Mouse (Mus musculus) leukemia stem cell, adult 10-12 weeks (primary cell): ENCODE measurements around the gene Vps13d. TPM values are rescaled to one million over a fixed set of nuclear protein-coding genes. Genes with fewer than 3 reads are reported as not detected.

Experiments used
- polyA plus RNA-seq: library from polyadenylated mRNA; stranded (reverse); fragments of >175 nt; gene quantifications from 2 replicates; pipeline ENCODE4 v1.2.3, GENCODE M21; 2012; ENCODE audit warnings: low replicate concordance

Vps13d gene
- polyA plus RNA-seq: 0.90 and 8.8 TPM in 2 replicates

DNA sequence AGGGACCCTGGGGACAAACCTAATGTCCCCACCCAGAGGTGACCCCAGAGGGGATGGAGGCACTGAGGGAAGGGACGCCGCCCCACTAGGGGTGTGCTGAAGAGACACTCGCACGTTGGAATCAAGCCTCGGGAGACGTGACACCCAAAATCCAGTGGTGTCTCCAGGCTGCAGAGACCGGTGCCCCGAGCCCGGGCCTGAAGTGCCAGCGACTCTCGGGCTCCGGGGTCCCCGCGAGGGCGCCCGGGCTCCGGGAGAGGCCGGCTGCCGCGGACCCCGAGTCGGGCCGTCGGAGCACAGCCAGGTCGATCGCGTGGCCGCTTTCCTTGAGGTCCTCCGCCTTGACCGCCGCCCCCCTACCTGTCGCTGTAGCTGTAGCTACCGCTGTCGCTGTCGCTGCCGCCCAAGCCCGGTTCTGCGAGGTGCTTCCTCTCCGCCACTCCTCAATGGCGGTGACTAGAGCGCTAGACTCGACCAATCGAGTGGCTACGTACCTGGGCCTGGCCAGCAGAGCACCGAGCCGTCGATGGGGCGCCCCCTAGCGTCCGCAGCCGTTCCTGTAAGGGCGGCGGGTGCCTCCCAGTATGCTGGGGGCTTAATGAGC lies at the start of gene Vps13d:
Gene Vps13d, minus strand, starts transcription at position 447 of the 604 bp plus-strand sequence.

Other genes starting within 250 kb of the Vps13d start
- 62.3 and 123 TPM in 2 replicates for gene Tnfrsf1b, start 51.9 kb upstream of the Vps13d start, polyA plus RNA-seq
- 0.12 and 0.32 TPM in 2 replicates for gene Tnfrsf8, start 120.2 kb upstream of the Vps13d start, polyA plus RNA-seq